Mouse (Mus musculus): ENCODE measurements at regions not wholly inside any gene's neighbourhood (a gene's known extent, or its start where the extent isn't known, plus 50 kb on each side); places are given as distances from the start of the nearest gene placed in this dataset.

- Histone ChIP-seq H3K27me3 (ENCODE audit: control insufficient read depth, insufficient read depth, insufficient read length) (no peaks in the 10 kb centered on the region), H3ac (ENCODE audit: control insufficient read depth, insufficient read length, low read depth) (no peak overlapping the region), H3K4me3 (ENCODE audit: insufficient read depth, poor library complexity, severe bottlenecking) (no peak overlapping the region), H3K79me3 (ENCODE audit: low read depth) (no peaks in the 10 kb centered on the region), H3K36me3 (ENCODE audit: control insufficient read depth, insufficient read depth) (no peaks in the 10 kb centered on the region), H3K79me2 (ENCODE audit: control insufficient read depth, insufficient read depth) (no peaks in the 10 kb centered on the region)
- TF ChIP-seq USF1 (IDR thresholded peaks at IDR 0.05; ENCODE audit: low read depth): no peak
- no peak for TF ChIP-seq MYOG (IDR thresholded peaks at IDR 0.05; ENCODE audit: control insufficient read depth, extremely low read depth, insufficient read length)
- TF ChIP-seq CEBPB (IDR thresholded peaks at IDR 0.05; ENCODE audit: low read depth): no peak
- TF ChIP-seq MYOD1 (IDR thresholded peaks at IDR 0.05; ENCODE audit: control insufficient read depth, insufficient read length, low read depth): no peak
- TF ChIP-seq MAX (IDR thresholded peaks at IDR 0.05): no peak
- TF ChIP-seq FOSL1 (IDR thresholded peaks at IDR 0.05; ENCODE audit: insufficient read depth, low read length, poor library complexity, severe bottlenecking): no peak
- no peak for TF ChIP-seq CTCF (IDR thresholded peaks at IDR 0.05; ENCODE audit: control insufficient read depth, insufficient read depth, insufficient read length)
Observed at GRCm38 (mm10) chr5:44416844-44417589, 190.6 kb upstream of the Tapt1 start.

DNA sequence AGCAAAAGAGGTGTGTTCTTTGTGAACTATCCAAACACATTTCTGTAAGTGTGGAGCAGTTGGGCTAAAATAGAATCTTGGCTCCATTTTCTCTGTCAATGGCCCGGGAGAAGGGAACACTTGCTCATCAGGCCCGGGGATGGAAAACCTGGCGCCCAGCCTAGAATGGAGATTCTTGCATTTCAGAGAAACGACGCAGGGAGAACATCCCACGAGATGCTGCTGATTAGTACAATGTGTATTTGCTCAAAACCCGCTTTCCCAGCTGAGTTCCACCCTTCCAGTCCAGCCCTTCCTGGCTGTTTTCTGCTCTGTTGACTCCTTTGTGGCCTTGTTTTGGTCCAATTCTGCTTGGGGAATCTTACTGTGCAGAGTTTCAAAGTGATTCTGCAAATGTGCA is 188.0 kb upstream of the Tapt1 start:
- Histone ChIP-seq H3ac (ENCODE audit: control insufficient read depth, insufficient read length, low read depth) (no peak overlapping the region), H3K36me3 (ENCODE audit: control insufficient read depth, insufficient read depth) (no peaks in the 10 kb centered on the region), H3K79me3 (ENCODE audit: low read depth) (no peaks in the 10 kb centered on the region), H3K4me3 (ENCODE audit: insufficient read depth, poor library complexity, severe bottlenecking) (no peak overlapping the region), H3K27me3 (ENCODE audit: control insufficient read depth, insufficient read depth, insufficient read length) (no peaks in the 10 kb centered on the region), H3K79me2 (ENCODE audit: control insufficient read depth, insufficient read depth) (no peaks in the 10 kb centered on the region)
- no peak for TF ChIP-seq USF1 (IDR thresholded peaks at IDR 0.05; ENCODE audit: low read depth)

DNA sequence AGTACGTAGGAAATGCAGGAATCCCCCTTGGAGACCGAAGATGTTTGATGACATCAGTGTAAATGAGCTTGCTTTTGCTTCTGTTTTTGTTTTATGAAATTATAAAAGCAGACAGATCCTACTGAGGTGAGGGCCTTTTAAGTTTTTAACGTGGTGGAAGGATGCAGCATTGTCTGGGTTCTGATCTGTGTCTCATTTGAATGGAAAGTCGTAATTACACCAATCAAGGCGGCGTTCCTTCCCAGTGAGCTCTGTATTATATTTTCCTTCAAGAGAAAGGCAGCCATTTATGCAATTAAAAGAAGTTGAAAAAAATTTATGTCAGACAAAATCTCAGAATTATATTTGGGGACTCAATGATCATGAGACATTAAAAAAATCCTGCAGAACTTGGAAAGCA is 176.9 kb upstream of the Tapt1 start:
- Histone ChIP-seq H3K4me3 (ENCODE audit: insufficient read depth, poor library complexity, severe bottlenecking) (no peak overlapping the region), H3K79me3 (ENCODE audit: low read depth) (no peaks in the 10 kb centered on the region), H3ac (ENCODE audit: control insufficient read depth, insufficient read length, low read depth) (no peak overlapping the region), H3K27me3 (ENCODE audit: control insufficient read depth, insufficient read depth, insufficient read length) (no peaks in the 10 kb centered on the region), H3K79me2 (ENCODE audit: control insufficient read depth, insufficient read depth) (no peaks in the 10 kb centered on the region), H3K36me3 (ENCODE audit: control insufficient read depth, insufficient read depth) (no peaks in the 10 kb centered on the region)
- TF ChIP-seq CTCF (IDR thresholded peaks at IDR 0.05; ENCODE audit: control insufficient read depth, insufficient read depth, insufficient read length) (no peak), MYOD1 (IDR thresholded peaks at IDR 0.05; ENCODE audit: control insufficient read depth, insufficient read length, low read depth) (no peak), CEBPB (IDR thresholded peaks at IDR 0.05; ENCODE audit: low read depth) (no peak), MAX (IDR thresholded peaks at IDR 0.05) (no peak), USF1 (IDR thresholded peaks at IDR 0.05; ENCODE audit: low read depth) (no peak), MYOG (IDR thresholded peaks at IDR 0.05; ENCODE audit: control insufficient read depth, extremely low read depth, insufficient read length) (no peak), FOSL1 (IDR thresholded peaks at IDR 0.05; ENCODE audit: insufficient read depth, low read length, poor library complexity, severe bottlenecking) (no peak)

- TF ChIP-seq FOSL1 (IDR thresholded peaks at IDR 0.05; ENCODE audit: insufficient read depth, low read length, poor library complexity, severe bottlenecking) (no peak), MAX (IDR thresholded peaks at IDR 0.05) (no peak), CTCF (IDR thresholded peaks at IDR 0.05; ENCODE audit: control insufficient read depth, insufficient read depth, insufficient read length) (no peak), MYOG (IDR thresholded peaks at IDR 0.05; ENCODE audit: control insufficient read depth, extremely low read depth, insufficient read length) (no peak), CEBPB (IDR thresholded peaks at IDR 0.05; ENCODE audit: low read depth) (no peak), MYOD1 (IDR thresholded peaks at IDR 0.05; ENCODE audit: control insufficient read depth, insufficient read length, low read depth) (no peak), USF1 (IDR thresholded peaks at IDR 0.05; ENCODE audit: low read depth) (no peak)
- H3K4me3 ChIP-seq (ENCODE audit: insufficient read depth, poor library complexity, severe bottlenecking): no peak overlapping the region
- no peak overlapping the region for H3ac ChIP-seq (ENCODE audit: control insufficient read depth, insufficient read length, low read depth)
- no peaks in the 10 kb centered on the region for H3K27me3 ChIP-seq (ENCODE audit: control insufficient read depth, insufficient read depth, insufficient read length)
- no peaks in the 10 kb centered on the region for H3K79me2 ChIP-seq (ENCODE audit: control insufficient read depth, insufficient read depth)
- no peaks in the 10 kb centered on the region for H3K36me3 ChIP-seq (ENCODE audit: control insufficient read depth, insufficient read depth)
- no peaks in the 10 kb centered on the region for H3K79me3 ChIP-seq (ENCODE audit: low read depth)
Observed at GRCm38 (mm10) chr5:44400573-44401332, 174.3 kb upstream of the Tapt1 start.

- Histone ChIP-seq H3K79me3 (ENCODE audit: low read depth) (no peaks in the 10 kb centered on the region), H3K27me3 (ENCODE audit: control insufficient read depth, insufficient read depth, insufficient read length) (no peaks in the 10 kb centered on the region), H3ac (ENCODE audit: control insufficient read depth, insufficient read length, low read depth) (no peak overlapping the region), H3K36me3 (ENCODE audit: control insufficient read depth, insufficient read depth) (no peaks in the 10 kb centered on the region), H3K4me3 (ENCODE audit: insufficient read depth, poor library complexity, severe bottlenecking) (no peak overlapping the region), H3K79me2 (ENCODE audit: control insufficient read depth, insufficient read depth) (no peaks in the 10 kb centered on the region)
- no peak for TF ChIP-seq MYOG (IDR thresholded peaks at IDR 0.05; ENCODE audit: control insufficient read depth, extremely low read depth, insufficient read length)
- TF ChIP-seq FOSL1 (IDR thresholded peaks at IDR 0.05; ENCODE audit: insufficient read depth, low read length, poor library complexity, severe bottlenecking): no peak
- TF ChIP-seq CTCF (IDR thresholded peaks at IDR 0.05; ENCODE audit: control insufficient read depth, insufficient read depth, insufficient read length): no peak
- TF ChIP-seq CEBPB (IDR thresholded peaks at IDR 0.05; ENCODE audit: low read depth): no peak
- no peak for TF ChIP-seq MYOD1 (IDR thresholded peaks at IDR 0.05; ENCODE audit: control insufficient read depth, insufficient read length, low read depth)
- no peak for TF ChIP-seq USF1 (IDR thresholded peaks at IDR 0.05; ENCODE audit: low read depth)
- no peak for TF ChIP-seq MAX (IDR thresholded peaks at IDR 0.05)
Observed at GRCm38 (mm10) chr5:44387237-44387810, 160.9 kb upstream of the Tapt1 start.

All from C2C12 (cell line).